Comparison of ENCODE assay signal across 8 mouse cellular contexts in the genomic region with DNA sequence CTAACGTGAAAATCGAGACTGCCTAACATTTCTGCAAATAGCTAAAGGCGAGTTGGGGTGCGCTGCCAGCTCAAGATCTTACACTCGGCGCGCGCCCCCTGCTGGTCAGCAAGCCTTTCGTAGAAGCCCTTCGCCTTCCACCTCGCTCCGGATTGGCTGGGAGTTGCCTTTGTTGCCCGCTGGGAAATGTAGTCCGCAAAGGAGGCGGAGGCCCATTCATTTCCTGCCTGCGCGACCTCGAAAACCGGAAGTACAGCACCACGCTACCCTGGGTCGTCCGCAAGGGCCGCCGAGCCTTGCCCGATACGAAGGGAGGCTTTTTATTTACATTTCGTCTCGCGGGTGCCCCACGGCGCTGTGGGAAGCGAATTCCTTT. TPM values are rescaled to one million over a fixed set of nuclear protein-coding genes. Genes with fewer than 3 reads are reported as not detected.
A peak's percentile ranks its signal among the peaks of the same experiment; 100 is the strongest.
DNase-seq lines count a peak whose midpoint lies in the region; ATAC-seq and TF ChIP-seq lines count a peak whose summit lies in the region.

No protein-coding gene starts in this region.

- peak; percentile 93 for TF ChIP-seq CTCF in C2C12 (IDR thresholded peaks at IDR 0.05; ENCODE audit: control insufficient read depth, insufficient read depth, insufficient read length)
- peak; percentile 97 for TF ChIP-seq CTCF in brain, embryonic 14.5 days (IDR thresholded peaks at IDR 0.05; ENCODE audit: borderline replicate concordance, extremely low read depth, insufficient read depth, insufficient read length)
- TF ChIP-seq CTCF in liver, adult 2 months (IDR thresholded peaks at IDR 0.05; ENCODE audit: low read depth, low read length) = peak; percentile 92

- H3K9me3 ChIP-seq in erythroblast, embryonic 14.5 days (ENCODE audit: control insufficient read depth, low read length) = no peaks in the 10 kb centered on the region
- H3K9me3 ChIP-seq in heart, embryonic 11.5 days (replicated peaks; ENCODE audit: control insufficient read depth, low read length) = no peaks in the 10 kb centered on the region
- no peaks in the 10 kb centered on the region for H3K9me3 ChIP-seq in kidney, embryonic 16.5 days (ENCODE audit: low read length)

- H3K4me2 ChIP-seq in heart, embryonic 11.5 days = peak overlapping the region; percentile 97
- H3K4me2 ChIP-seq in kidney, embryonic 16.5 days (replicated peaks; ENCODE audit: low read depth, low read length) = peak overlapping the region; percentile 90
- H3K4me2 ChIP-seq in myocyte (ENCODE audit: low read depth) = peak overlapping the region; percentile 98

- H3K79me3 ChIP-seq in C2C12 (ENCODE audit: low read depth) = peaks cover 33% of the 10 kb centered on the region

- H3K9ac ChIP-seq in heart, embryonic 11.5 days (ENCODE audit: low read depth, low read length) = peak overlapping the region; percentile 70
- peak overlapping the region; percentile 73 for H3K9ac ChIP-seq in kidney, embryonic 16.5 days (replicated peaks; ENCODE audit: low read length)
- H3K9ac ChIP-seq in liver, adult 2 months (ENCODE audit: low read depth, low read length) = peak overlapping the region; percentile 69

- ATAC-seq in heart, embryonic 11.5 days (replicated peaks; ENCODE audit: insufficient number of reproducible peaks, low FRiP score, low TSS enrichment) = peak; percentile 90
- ATAC-seq in kidney, embryonic 16.5 days (ENCODE audit: low FRiP score, low TSS enrichment) = peak; percentile 96

- peaks cover 42% of the 10 kb centered on the region for H3K79me2 ChIP-seq in C2C12 (ENCODE audit: control insufficient read depth, insufficient read depth)
- H3K79me2 ChIP-seq in liver, adult 2 months (ENCODE audit: control insufficient read depth, insufficient read depth, low read length) = peaks cover 32% of the 10 kb centered on the region
- H3K79me2 ChIP-seq in myocyte (ENCODE audit: control insufficient read depth, insufficient read depth) = peaks cover 35% of the 10 kb centered on the region

- H3K36me3 ChIP-seq in C2C12 (ENCODE audit: control insufficient read depth, insufficient read depth) (peaks cover 26% of the 10 kb centered on the region), myocyte (ENCODE audit: control insufficient read depth, insufficient read depth) (peaks cover 7% of the 10 kb centered on the region)
- peaks cover 36% of the 10 kb centered on the region for H3K36me3 ChIP-seq in erythroblast, embryonic 14.5 days (ENCODE audit: control insufficient read depth)
- H3K36me3 ChIP-seq in heart, embryonic 11.5 days (ENCODE audit: control insufficient read depth, insufficient read depth, low read length) = peaks cover 11% of the 10 kb centered on the region
- H3K36me3 ChIP-seq in kidney, embryonic 16.5 days (ENCODE audit: insufficient read depth, low read length) = peaks cover 28% of the 10 kb centered on the region
- peaks cover 14% of the 10 kb centered on the region for H3K36me3 ChIP-seq in liver, adult 2 months (ENCODE audit: control insufficient read depth, insufficient read depth, low read length)
- H3K36me3 ChIP-seq in splenic B cell, adult 2 months (ENCODE audit: control insufficient read depth, insufficient read depth, low read length, poor library complexity, severe bottlenecking) = no peaks in the 10 kb centered on the region

- H3K4me3 ChIP-seq in C2C12 (ENCODE audit: insufficient read depth, poor library complexity, severe bottlenecking) = peak overlapping the region; percentile 57
- peak overlapping the region; percentile 78 for H3K4me3 ChIP-seq in erythroblast, embryonic 14.5 days (replicated peaks)
- H3K4me3 ChIP-seq in heart, embryonic 11.5 days (ENCODE audit: low read depth, low read length) = peak overlapping the region; percentile 74
- H3K4me3 ChIP-seq in kidney, embryonic 16.5 days (ENCODE audit: low read length) = peak overlapping the region; percentile 74
- peak overlapping the region; percentile 51 for H3K4me3 ChIP-seq in liver, adult 2 months (ENCODE audit: insufficient read depth, low read depth, low read length)
- H3K4me3 ChIP-seq in myocyte = peak overlapping the region; percentile 50

- TF ChIP-seq POLR2A in brain, embryonic 14.5 days (IDR thresholded peaks at IDR 0.05; ENCODE audit: borderline replicate concordance, extremely low read depth, insufficient read depth, insufficient read length, poor library complexity, severe bottlenecking) = peak; percentile 41; the same call in 1 of the 2 replicates
- TF ChIP-seq POLR2A in liver, adult 2 months (IDR thresholded peaks at IDR 0.05; ENCODE audit: extremely low read depth, insufficient read depth, low read length) = peak; percentile 57; the same call in 1 of the 2 replicates
- peak; percentile 65 for TF ChIP-seq POLR2A in myocyte (IDR thresholded peaks at IDR 0.05; ENCODE audit: insufficient read length, low read depth)

- under 1% methylated on average over 32 of the region's 32 CpGs for WGBS in heart, embryonic 11.5 days (ENCODE audit: insufficient replicate concordance)
- WGBS in kidney, embryonic 16.5 days = under 1% methylated on average over 32 of the region's 32 CpGs
- WGBS in liver, adult 2 months = under 1% methylated on average over 32 of the region's 32 CpGs

- H3K27ac ChIP-seq in heart, embryonic 11.5 days (ENCODE audit: low read depth, low read length) = peak overlapping the region; percentile 94
- H3K27ac ChIP-seq in kidney, embryonic 16.5 days (ENCODE audit: low read length) = peak overlapping the region; percentile 97
- H3K27ac ChIP-seq in liver, adult 2 months (replicated peaks; ENCODE audit: insufficient read depth, low read depth, low read length) = peak overlapping the region; percentile 92

- peak; percentile 100 for DNase-seq in brain, embryonic 14.5 days (ENCODE audit: low read depth)
- DNase-seq in liver, adult 2 months (ENCODE audit: extremely low read depth, low read depth, low spot score) = peak; percentile 97
- DNase-seq in splenic B cell, adult 2 months (ENCODE audit: low read depth, low spot score) = peak; percentile 99

- H3K4me1 ChIP-seq in erythroblast, embryonic 14.5 days (ENCODE audit: control insufficient read depth) = peaks cover 48% of the 10 kb centered on the region
- peaks cover 23% of the 10 kb centered on the region for H3K4me1 ChIP-seq in heart, embryonic 11.5 days (ENCODE audit: control insufficient read depth, insufficient read depth, low read length)
- peaks cover 34% of the 10 kb centered on the region for H3K4me1 ChIP-seq in kidney, embryonic 16.5 days (ENCODE audit: insufficient read depth, low read length)
- H3K4me1 ChIP-seq in liver, adult 2 months (ENCODE audit: control insufficient read depth, insufficient read depth, low read length) = peaks cover 24% of the 10 kb centered on the region

- H3ac ChIP-seq in C2C12 (ENCODE audit: control insufficient read depth, insufficient read length, low read depth) (peak overlapping the region; percentile 70), myocyte (ENCODE audit: control insufficient read depth, insufficient read length) (no peak overlapping the region)

- H3K27me3 ChIP-seq in C2C12 (ENCODE audit: control insufficient read depth, insufficient read depth, insufficient read length) = no peaks in the 10 kb centered on the region
- no peaks in the 10 kb centered on the region for H3K27me3 ChIP-seq in erythroblast, embryonic 14.5 days (ENCODE audit: control insufficient read depth)
- no peaks in the 10 kb centered on the region for H3K27me3 ChIP-seq in heart, embryonic 11.5 days (ENCODE audit: control insufficient read depth, insufficient read depth, low read length)
- H3K27me3 ChIP-seq in kidney, embryonic 16.5 days (ENCODE audit: insufficient read depth, low read length) = no peaks in the 10 kb centered on the region
- no peaks in the 10 kb centered on the region for H3K27me3 ChIP-seq in liver, adult 2 months (ENCODE audit: control insufficient read depth, insufficient read depth, low read length)
- H3K27me3 ChIP-seq in myocyte (ENCODE audit: control insufficient read depth, insufficient read depth, insufficient read length) = no peaks in the 10 kb centered on the region
- no peaks in the 10 kb centered on the region for H3K27me3 ChIP-seq in splenic B cell, adult 2 months (ENCODE audit: control insufficient read depth, insufficient read depth, low read length, poor library complexity, severe bottlenecking)

RNA-seq across cellular contexts. Expression of gene Fem1a, which starts 0.8 kb away (rescaled TPM):
- polyA plus RNA-seq in C2C12 (2012; fragmentation: generic; extraction: Trizol) (18.1 TPM), myocyte (2012; fragmentation: generic; extraction: Trizol) (43.6 TPM)
- 27.0 and 31.0 TPM in 2 replicates for polyA plus RNA-seq in brain, embryonic 14.5 days (2012; rRNA removed)
- 0.64 and 0.80 TPM in 2 replicates for polyA plus RNA-seq in erythroblast, embryonic 14.5 days (2012)
- 17.9 and 19.3 TPM in 2 replicates for polyA plus RNA-seq in heart, embryonic 11.5 days (2014; fragmentation: Nextera tagmentation; extraction: Ambion mirVana)
- polyA plus RNA-seq in kidney, embryonic 16.5 days (2015; fragmentation: Nextera tagmentation; extraction: Ambion mirVana) = 14.6 and 15.8 TPM in 2 replicates
- total RNA-seq in liver, adult 2 months (2014; rRNA removed) = 11.5 and 12.1 TPM in 2 replicates
- 16.6 and 18.9 TPM in 2 replicates for polyA plus RNA-seq in liver, adult 2 months (2012; rRNA removed)

RNA-seq across cellular contexts. Expression of gene Ticam1, which starts 20.7 kb away (rescaled TPM):
- polyA plus RNA-seq in C2C12 (2012; fragmentation: generic; extraction: Trizol) (5.8 TPM), myocyte (2012; fragmentation: generic; extraction: Trizol) (9.1 TPM)
- polyA plus RNA-seq in brain, embryonic 14.5 days (2012; rRNA removed) = 3.4 and 3.7 TPM in 2 replicates
- 0.90 and 0.96 TPM in 2 replicates for polyA plus RNA-seq in erythroblast, embryonic 14.5 days (2012)
- 10.4 and 11.4 TPM in 2 replicates for polyA plus RNA-seq in heart, embryonic 11.5 days (2014; fragmentation: Nextera tagmentation; extraction: Ambion mirVana)
- 7.3 and 10.3 TPM in 2 replicates for polyA plus RNA-seq in kidney, embryonic 16.5 days (2015; fragmentation: Nextera tagmentation; extraction: Ambion mirVana)
- 2.5 and 3.4 TPM in 2 replicates for total RNA-seq in liver, adult 2 months (2014; rRNA removed)
- polyA plus RNA-seq in liver, adult 2 months (2012; rRNA removed) = 20.9 and 27.7 TPM in 2 replicates

RNA-seq across cellular contexts. Expression of gene Plin3, which starts 36.8 kb away (rescaled TPM):
- polyA plus RNA-seq in C2C12 (2012; fragmentation: generic; extraction: Trizol) = 27.5 TPM
- polyA plus RNA-seq in brain, embryonic 14.5 days (2012; rRNA removed) = 6.4 and 8.3 TPM in 2 replicates
- 0.86 and 1.3 TPM in 2 replicates for polyA plus RNA-seq in erythroblast, embryonic 14.5 days (2012)
- polyA plus RNA-seq in heart, embryonic 11.5 days (2014; fragmentation: Nextera tagmentation; extraction: Ambion mirVana) = 58.8 and 77.3 TPM in 2 replicates
- 87.5 and 106 TPM in 2 replicates for polyA plus RNA-seq in kidney, embryonic 16.5 days (2015; fragmentation: Nextera tagmentation; extraction: Ambion mirVana)
- 23.0 and 28.1 TPM in 2 replicates for total RNA-seq in liver, adult 2 months (2014; rRNA removed)
- polyA plus RNA-seq in liver, adult 2 months (2012; rRNA removed) = 20.6 and 21.5 TPM in 2 replicates
- polyA plus RNA-seq in myocyte (2012; fragmentation: generic; extraction: Trizol) = 44.8 TPM

RNA-seq across cellular contexts. Expression of gene Dpp9, which starts 37.1 kb away (rescaled TPM):
- 51.8 TPM for polyA plus RNA-seq in C2C12 (2012; fragmentation: generic; extraction: Trizol)
- polyA plus RNA-seq in brain, embryonic 14.5 days (2012; rRNA removed) = 53.3 and 54.4 TPM in 2 replicates
- polyA plus RNA-seq in erythroblast, embryonic 14.5 days (2012) = 5.6 and 6.1 TPM in 2 replicates
- 21.4 and 23.2 TPM in 2 replicates for polyA plus RNA-seq in heart, embryonic 11.5 days (2014; fragmentation: Nextera tagmentation; extraction: Ambion mirVana)
- 45.0 and 46.2 TPM in 2 replicates for polyA plus RNA-seq in kidney, embryonic 16.5 days (2015; fragmentation: Nextera tagmentation; extraction: Ambion mirVana)
- total RNA-seq in liver, adult 2 months (2014; rRNA removed) = 10.7 and 20.1 TPM in 2 replicates
- polyA plus RNA-seq in liver, adult 2 months (2012; rRNA removed) = 55.4 and 60.3 TPM in 2 replicates
- 37.1 TPM for polyA plus RNA-seq in myocyte (2012; fragmentation: generic; extraction: Trizol)

RNA-seq across cellular contexts. Expression of gene Arrdc5, which starts 44.2 kb away (rescaled TPM):
- polyA plus RNA-seq in C2C12 (2012; fragmentation: generic; extraction: Trizol) (not detected), myocyte (2012; fragmentation: generic; extraction: Trizol) (not detected)
- polyA plus RNA-seq in brain, embryonic 14.5 days (2012; rRNA removed) = not detected in 2 replicates
- not detected in 2 replicates for polyA plus RNA-seq in erythroblast, embryonic 14.5 days (2012)
- not detected in 2 replicates for polyA plus RNA-seq in heart, embryonic 11.5 days (2014; fragmentation: Nextera tagmentation; extraction: Ambion mirVana)
- not detected in 2 replicates for polyA plus RNA-seq in kidney, embryonic 16.5 days (2015; fragmentation: Nextera tagmentation; extraction: Ambion mirVana)
- not detected in 2 replicates for total RNA-seq in liver, adult 2 months (2014; rRNA removed)
- not detected in 2 replicates for polyA plus RNA-seq in liver, adult 2 months (2012; rRNA removed)

Comparison
In these comparisons a context has a peak if more than half of its experiments do, and no peak if none do; other contexts are left out.
1. Peak in every context shown above with its lines: DNase-seq, ATAC-seq, H3K4me3 ChIP-seq and H3K27ac ChIP-seq.